Mouse (Mus musculus) small intestine, adult 10 weeks (tissue): ENCODE data around the gene Spsb3. TPM values are rescaled to one million over a fixed set of nuclear protein-coding genes. Genes with fewer than 3 reads are reported as not detected.

Source experiments
- polyA plus RNA-seq: library from polyadenylated mRNA; stranded (reverse); fragments of 350-450 nt; fragmentation: Illumina TruSeq; extraction: RNeasy Lipid Tissue Mini Kit (QIAGEN cat#74804); gene quantifications from one replicate; pipeline ENCODE4 v1.2.3, GENCODE M21; 2014; ENCODE audit warnings: low replicate concordance

Gene Spsb3
- polyA plus RNA-seq: not detected

DNA sequence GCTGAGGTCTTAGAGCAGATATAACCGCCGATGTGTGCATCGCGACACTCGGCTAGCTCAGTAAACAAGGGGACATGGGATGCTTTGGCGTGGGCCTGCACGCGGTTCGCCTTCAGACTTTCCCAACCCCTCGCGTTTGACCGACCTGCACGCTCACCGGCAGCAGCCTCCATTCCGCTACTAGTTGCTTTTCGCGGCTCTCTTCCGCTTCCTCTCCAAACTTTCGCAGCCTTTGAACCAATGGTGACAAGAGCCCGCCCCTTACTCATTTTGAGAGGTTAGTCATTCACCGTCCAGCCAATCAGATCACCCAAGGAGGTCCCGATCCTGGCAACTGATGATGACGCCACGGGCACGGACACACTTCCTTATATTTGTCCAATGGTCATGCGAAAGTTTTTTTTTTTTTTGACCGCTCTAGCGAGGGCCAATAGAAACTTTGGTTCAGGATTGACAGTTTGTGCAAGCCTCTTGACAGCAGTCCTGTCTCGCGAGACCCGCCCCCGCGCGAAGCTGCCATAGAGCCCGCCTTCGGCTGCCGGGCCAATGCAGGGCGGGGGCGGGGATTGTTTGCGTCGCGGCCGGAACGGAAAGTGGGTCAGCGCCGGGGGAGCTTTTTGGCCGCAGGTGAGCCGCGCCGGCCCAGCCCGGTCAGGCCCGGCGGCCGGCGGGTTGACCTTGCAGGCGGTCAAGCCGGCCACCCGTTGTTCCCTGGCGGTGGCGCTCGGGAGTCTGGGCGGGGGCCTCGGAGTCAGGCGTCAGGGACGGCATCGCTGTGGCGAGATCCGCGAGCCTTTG, at the start of gene Spsb3, which contains the start of gene Nubp2:
Spsb3 (plus strand) TSS at position 510 of the 798 bp plus-strand sequence.
Nubp2 (minus strand) TSS at position 216 of the 798 bp plus-strand sequence.

DNA sequence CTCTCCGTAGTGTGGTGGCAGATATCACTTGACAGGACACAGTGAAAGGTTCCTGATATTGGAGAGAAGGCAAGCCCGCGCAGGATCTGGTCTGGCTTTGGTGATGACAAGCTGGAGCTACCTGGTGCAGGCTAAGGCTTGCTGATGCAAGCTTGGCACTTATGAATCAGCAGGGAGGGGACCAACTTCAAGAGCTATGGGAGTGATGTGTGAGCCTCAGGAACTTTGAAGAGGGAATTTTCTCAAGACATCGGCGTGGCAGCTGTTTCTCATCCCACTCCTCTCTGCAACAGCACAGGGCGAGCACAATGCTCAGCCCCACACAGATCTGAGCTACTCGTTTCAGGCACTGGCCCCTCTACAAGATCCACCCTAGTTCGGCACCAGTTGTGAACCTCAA, 46.6 kb upstream of the Spsb3 start, which contains the start of gene Hagh:
Hagh (plus strand) TSS at position 302 of the 400 bp plus-strand sequence.

DNA sequence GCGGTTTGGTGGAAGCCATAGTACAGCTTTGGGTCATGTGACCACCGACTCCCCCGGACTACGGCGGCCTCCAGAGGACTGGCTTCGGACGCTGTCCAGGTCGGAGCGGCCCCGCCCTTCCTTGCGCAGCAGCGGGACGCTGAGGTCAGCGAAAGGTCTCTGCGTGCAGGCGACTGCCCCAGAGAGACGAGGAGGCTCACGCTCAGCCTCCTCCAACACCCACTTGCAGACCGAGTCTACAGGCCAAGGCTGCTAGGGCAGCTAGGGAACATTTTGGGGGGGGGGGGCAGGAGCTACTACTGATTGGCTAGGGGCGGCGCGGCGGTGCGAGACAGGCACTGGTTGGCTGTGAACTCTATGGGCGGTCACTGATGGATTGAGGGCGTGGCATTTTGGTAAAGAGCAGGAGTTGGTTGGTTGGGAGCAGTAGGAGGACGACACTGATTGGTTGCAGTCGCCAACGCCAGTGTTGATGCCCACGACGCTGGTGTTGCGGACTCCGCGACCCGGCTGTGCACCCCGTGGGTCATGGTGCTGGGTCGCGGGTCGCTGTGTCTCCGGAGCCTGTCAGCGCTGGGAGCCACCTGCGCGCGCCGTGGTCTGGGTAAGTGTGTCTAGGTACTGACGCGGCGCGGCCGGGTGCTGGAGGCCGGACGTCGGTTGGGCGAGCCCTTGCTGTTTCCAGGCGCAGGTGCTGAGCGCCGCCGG, 36.2 kb upstream of the Spsb3 start, which contains the start of gene Fahd1:
Fahd1 (minus strand) TSS at position 300 of the 708 bp plus-strand sequence.

DNA sequence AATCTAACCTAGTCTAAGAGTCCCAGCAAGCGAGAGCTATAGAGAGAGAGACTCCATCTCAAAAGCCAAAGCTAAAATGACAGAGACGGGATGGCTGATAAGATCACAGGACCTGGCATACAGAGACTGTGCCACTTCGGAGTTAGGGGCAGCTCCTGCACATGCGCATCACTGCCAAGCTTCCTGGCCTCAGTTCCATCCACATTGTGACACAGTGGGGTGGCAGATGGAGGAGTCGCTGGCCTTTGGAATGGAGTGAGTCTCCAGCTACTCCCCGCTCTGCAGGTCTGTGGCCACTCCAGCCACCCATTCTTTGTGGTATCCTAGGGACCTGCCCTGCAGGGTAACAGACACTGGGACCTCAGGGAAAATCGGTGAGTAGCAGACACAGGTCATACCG, 20.7 kb upstream of the Spsb3 start, which contains the start of gene Igfals:
Igfals (plus strand) TSS at position 222 of the 400 bp plus-strand sequence.

DNA sequence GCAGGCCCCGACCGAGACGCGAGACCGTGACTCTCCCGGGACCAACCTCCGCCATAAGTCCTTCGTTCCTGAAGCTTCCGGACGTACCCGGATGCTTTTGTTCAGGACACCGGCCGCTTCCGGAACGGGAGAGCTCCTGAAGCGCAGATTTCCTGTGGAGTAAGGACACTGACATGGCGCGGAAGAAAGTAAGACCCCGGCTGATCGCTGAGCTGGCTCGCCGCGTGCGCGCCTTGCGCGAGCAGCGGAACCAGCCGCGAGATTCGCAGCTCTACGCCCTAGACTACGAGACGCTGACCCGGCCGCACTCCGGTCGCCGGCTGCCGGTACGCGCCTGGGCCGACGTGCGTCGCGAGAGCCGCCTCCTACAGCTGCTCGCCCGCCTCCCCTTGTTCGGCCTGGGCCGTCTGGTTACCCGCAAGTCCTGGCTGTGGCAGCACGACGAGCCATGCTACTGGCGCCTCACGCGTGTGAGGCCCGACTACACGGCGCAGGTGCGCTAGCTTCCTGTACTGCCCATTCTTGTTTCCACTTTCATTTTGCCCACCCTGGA, 8.6 kb downstream of the Spsb3 start, which contains the start of the genes Eme2 and Mrps34:
Eme2 (minus strand) TSS at position 93 of the 553 bp plus-strand sequence.
Mrps34 (plus strand) TSS at position 122 of the 553 bp plus-strand sequence.

DNA sequence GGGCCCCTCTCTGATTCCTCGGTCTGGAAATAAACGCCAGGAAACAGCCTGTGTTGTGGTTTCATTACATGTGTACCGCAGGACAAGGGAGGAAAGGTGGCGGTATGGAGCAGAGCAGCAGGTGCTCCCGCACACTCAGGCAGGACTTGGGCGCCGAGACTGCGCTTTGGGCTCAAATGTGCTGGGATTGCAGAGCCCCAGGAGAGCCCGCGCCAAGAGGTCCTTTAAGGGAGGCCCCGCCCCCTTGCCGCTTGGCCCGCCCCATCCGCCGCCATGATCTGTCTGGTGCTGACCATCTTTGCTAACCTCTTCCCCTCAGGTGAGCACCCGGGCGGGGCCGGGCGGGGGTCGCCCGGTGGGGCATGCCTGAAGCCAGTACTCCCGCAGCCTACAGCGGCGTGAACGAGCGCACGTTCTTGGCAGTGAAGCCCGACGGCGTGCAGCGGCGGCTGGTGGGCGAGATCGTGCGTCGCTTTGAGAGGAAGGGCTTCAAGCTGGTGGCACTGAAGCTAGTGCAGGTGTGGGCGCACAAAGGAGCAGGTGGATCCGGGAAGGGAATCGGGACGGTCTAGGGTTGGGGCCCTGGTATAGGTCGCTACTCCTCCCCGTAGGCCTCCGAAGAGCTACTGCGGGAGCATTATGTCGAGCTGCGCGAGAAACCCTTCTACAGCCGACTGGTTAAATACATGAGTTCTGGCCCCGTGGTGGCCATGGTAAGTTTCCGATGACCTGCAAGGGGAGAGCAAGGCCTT, 10.0 kb downstream of the Spsb3 start, which contains the start of gene Nme3:
Nme3 (plus strand) TSS at position 260 of the 752 bp plus-strand sequence.

DNA sequence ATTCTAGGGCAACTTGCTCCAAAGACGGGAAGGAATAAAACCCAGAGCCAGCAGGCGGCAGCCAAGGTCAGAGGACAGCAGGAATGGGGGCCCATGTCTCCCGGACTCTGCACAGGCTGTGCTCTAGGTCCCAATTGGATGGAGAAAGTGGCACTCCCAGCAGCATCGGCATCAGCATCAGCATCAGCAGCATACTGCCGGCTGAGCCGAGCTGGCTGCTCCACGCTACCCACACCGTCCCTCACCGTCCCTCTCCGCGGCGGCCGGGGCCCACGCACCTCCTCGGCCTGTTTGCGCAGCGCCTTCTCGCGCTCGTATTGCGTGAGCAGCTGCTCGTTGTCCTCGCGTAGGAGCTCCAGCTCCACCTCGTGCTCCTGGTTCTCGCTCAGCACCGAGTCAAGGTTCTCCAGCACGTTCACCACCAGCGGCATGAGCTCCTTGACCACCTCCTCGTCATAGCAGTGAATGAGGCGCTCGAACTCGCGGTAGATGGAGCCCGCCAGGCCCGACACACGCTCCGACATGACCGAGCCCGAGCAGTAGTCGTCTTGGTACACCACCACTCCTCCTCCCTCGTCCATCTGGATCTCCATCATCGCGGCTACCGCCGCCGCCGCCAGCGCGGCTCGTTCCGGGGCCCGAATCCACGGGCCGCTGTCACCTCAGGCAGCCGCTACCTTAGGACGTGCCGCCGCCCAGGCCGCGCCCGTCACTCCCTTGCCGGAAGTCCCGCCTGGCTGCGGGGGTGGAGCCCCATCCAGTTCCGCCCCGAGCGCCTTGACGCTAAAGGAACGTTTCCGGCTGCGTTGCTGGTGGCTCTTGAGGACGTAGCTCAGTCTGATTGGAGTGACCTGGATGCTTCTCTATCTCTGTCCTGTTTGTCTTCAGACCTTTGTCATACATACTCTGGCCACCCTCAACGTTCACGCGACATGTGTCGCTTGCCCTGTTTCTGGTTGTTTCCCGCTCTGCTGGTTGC, 50.1 kb downstream of the Spsb3 start, which contains the start of gene Mapk8ip3:
Mapk8ip3 (minus strand) TSS at position 719 of the 979 bp plus-strand sequence.

Other genes with a start within 250 kb of the Spsb3 start
- 3.3 TPM for gene Slc9a3r2, start 236.3 kb upstream of the Spsb3 start, polyA plus RNA-seq
- not detected for gene Npw, start 228.2 kb upstream of the Spsb3 start, polyA plus RNA-seq
- 1.8 TPM for gene Zfp598, start 217.0 kb upstream of the Spsb3 start, polyA plus RNA-seq
- gene Syngr3, start 196.7 kb upstream of the Spsb3 start, polyA plus RNA-seq: 0.37 TPM
- 6.1 TPM for gene Gfer, start 190.5 kb upstream of the Spsb3 start, polyA plus RNA-seq
- 3.7 TPM for gene Noxo1, start 190.4 kb upstream of the Spsb3 start, polyA plus RNA-seq
- not detected for gene Tbl3, start 179.0 kb upstream of the Spsb3 start, polyA plus RNA-seq
- gene Rnf151, start 168.6 kb upstream of the Spsb3 start, polyA plus RNA-seq: not detected
- 275 TPM for gene Rps2, start 168.5 kb upstream of the Spsb3 start, polyA plus RNA-seq
- gene Ndufb10, start 162.2 kb upstream of the Spsb3 start, polyA plus RNA-seq: 66.2 TPM
- not detected for gene Rpl3l, start 158.8 kb upstream of the Spsb3 start, polyA plus RNA-seq
- gene Msrb1, start 150.0 kb upstream of the Spsb3 start, polyA plus RNA-seq: 2.0 TPM
- gene Hs3st6, start 133.7 kb upstream of the Spsb3 start, polyA plus RNA-seq: not detected
- gene Meiob, start 82.4 kb upstream of the Spsb3 start, polyA plus RNA-seq: 1.4 TPM
- gene Hagh, start 46.5 kb upstream of the Spsb3 start, polyA plus RNA-seq: 13.4 TPM
- gene Fahd1, start 36.3 kb upstream of the Spsb3 start, polyA plus RNA-seq: 510 TPM
- not detected for gene Igfals, start 20.6 kb upstream of the Spsb3 start, polyA plus RNA-seq
- 1.6 TPM for gene Nubp2, start 294 bp upstream of the Spsb3 start, polyA plus RNA-seq
- gene Eme2, start 8.4 kb downstream of the Spsb3 start, polyA plus RNA-seq: 1.1 TPM
- gene Mrps34, start 8.5 kb downstream of the Spsb3 start, polyA plus RNA-seq: not detected
- 0.71 TPM for gene Nme3, start 9.9 kb downstream of the Spsb3 start, polyA plus RNA-seq
- 3.5 TPM for gene Mapk8ip3, start 50.3 kb downstream of the Spsb3 start, polyA plus RNA-seq
- gene Jpt2, start 74.0 kb downstream of the Spsb3 start, polyA plus RNA-seq: 65.7 TPM
- 7.6 TPM for gene Cramp1l, start 129.1 kb downstream of the Spsb3 start, polyA plus RNA-seq
- 3.7 TPM for gene Ift140, start 129.4 kb downstream of the Spsb3 start, polyA plus RNA-seq
- gene Tmem204, start 196.9 kb downstream of the Spsb3 start, polyA plus RNA-seq: 2.1 TPM
- 0.11 TPM for gene Telo2, start 229.3 kb downstream of the Spsb3 start, polyA plus RNA-seq
- gene Ptx4, start 234.1 kb downstream of the Spsb3 start, polyA plus RNA-seq: not detected
- gene Clcn7, start 246.7 kb downstream of the Spsb3 start, polyA plus RNA-seq: 2.5 TPM